Mouse (Mus musculus): ENCODE results near the gene Herc3.
"Not testable (repeated sequence)": the region's sequence is repeated elsewhere in the genome, so short reads cannot be mapped to it uniquely, and the experiment has no call there.

Gene Herc3

DNA sequence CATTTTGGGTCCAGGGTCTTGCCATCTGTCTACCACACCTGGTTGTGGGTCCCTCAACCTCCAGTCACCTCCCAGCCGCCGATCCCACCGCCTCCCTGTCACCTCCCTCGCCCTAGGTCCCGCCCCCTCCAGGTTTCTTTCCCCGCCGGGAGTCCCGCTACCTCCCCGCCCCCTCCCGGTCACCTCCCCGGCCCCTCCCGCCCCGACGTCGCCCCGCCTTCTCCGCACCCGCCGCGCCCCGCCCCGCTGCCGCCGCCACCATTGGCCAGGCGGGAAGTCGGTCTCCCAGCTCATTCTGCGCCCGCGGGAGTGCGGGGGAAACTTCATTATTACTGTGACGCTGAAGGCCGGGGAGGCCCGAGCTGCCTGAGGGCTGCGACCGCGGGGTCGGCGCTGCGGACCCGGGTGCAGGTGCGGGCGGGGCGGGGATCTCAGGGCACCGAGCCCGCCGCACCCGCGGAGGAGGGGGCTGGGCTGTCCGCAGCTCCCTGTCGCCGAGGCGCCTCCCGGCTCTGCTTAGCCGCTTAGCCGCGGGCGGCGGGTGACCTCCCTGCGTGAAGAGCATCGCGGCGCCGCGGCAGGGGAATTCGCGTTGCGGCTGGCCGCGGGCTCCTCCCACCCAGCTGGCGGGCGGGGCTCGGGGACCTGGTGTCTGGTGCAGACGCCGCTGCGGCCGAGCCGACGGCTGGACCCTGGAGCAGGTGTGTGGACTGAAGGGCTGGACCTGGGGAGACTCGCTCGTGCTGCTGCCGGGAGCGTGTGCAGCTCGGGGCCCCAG is at the start of gene Herc3:
Herc3 (plus strand) TSS at position 234 of the 778 bp plus-strand sequence.
- peak; percentile 88 to 93 for DNase-seq

DNA sequence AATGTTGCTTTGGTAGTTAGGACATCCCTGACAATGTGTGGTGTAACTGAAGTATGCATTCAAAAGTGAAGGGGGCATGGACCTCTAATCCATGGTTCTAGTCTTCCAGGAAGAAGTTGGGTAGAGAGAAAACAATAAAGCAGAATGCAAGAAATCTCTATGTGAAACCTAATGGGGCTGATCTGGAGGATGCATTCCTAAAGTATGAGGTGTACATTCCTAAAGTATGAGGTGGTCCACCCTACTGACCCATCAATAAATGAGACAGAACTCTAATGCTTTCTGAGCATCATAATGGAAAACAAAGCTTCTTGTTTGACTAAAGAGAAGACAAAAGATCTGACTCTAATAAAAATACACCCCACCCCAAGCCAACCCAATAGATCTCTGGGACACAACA is 29.9 kb upstream of the Herc3 start:
- DNase-seq = no peak

- DNase-seq = no peak
Observed at GRCm38 (mm10) chr6:58814381-58814780, 16.9 kb upstream of the Herc3 start.

DNA sequence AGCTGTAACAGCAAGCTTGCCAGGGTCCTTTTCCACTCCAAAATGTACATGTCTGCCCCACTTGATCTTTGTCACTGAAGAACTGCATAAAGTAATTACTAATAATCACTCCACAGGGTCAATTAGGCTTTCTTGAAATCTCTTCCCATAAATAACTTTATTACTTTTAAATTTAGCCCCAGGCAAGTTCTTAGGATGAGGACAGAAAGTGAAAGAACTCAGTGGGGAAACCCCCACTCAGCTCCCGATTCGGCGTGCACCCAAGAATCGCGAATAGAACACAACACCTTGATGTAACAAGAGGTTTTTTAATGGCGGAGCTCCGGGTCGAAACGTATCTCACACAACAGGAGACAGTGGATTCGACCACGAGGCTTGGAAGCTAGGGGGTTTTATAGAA is 14.2 kb upstream of the Herc3 start:
- DNase-seq = not testable (repeated sequence)

GRCm38 (mm10) chr6:58825619-58826018 is 5.6 kb upstream of the Herc3 start:
- no peak for DNase-seq

GRCm38 (mm10) chr6:58826089-58826488 is 5.2 kb upstream of the Herc3 start:
- no peak for DNase-seq

DNA sequence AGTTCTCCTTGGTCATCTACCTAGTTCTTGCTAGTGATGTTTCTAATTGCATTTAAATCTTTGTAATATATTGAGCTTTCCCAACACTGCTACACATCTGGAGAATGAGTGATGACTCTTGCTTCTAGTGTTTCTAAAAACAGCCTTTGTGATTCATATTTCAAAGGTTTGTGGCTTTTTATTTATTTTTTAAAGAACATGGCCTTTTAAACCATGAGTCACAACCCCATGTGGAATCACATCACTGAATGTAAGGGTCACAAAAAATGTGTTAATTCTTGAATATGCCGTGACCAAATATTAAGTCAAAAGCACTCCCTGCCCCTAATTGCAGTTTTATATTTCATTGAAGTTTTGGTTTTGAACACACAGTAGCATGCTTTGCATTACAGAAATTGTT is 2.7 kb upstream of the Herc3 start:
- DNase-seq = no peak

GRCm38 (mm10) chr6:58830840-58831231 is 429 bp upstream of the Herc3 start:
- DNase-seq = no peak

DNA sequence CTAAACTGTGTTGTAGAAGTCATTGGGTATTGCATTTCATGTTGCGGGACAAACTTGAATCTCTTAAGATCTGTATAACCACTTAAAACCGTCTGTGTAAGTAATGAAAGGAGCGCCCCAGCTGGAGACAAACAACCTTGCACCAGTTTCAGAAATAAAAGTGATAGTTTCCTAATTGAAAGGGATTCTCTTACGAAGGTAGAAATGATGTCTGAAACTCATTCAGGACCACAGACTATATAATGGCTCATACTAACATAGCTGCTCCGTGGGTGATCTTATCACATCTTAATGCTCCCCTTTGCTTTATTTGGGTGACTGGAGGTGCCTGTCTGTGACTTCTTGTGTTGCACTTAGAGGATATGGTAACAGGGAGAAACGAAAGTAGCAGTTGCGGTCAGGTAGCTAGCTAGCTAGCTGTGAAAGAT is 1.3 kb downstream of the Herc3 start:
- DNase-seq = peak; percentile 16 to 24

GRCm38 (mm10) chr6:58834470-58834869 is 3.2 kb downstream of the Herc3 start:
- no peak for DNase-seq

- no peak for DNase-seq
Observed at GRCm38 (mm10) chr6:58835591-58835990, 4.3 kb downstream of the Herc3 start.

- no peak for DNase-seq
Observed at GRCm38 (mm10) chr6:58836476-58836875, 5.2 kb downstream of the Herc3 start.

DNA sequence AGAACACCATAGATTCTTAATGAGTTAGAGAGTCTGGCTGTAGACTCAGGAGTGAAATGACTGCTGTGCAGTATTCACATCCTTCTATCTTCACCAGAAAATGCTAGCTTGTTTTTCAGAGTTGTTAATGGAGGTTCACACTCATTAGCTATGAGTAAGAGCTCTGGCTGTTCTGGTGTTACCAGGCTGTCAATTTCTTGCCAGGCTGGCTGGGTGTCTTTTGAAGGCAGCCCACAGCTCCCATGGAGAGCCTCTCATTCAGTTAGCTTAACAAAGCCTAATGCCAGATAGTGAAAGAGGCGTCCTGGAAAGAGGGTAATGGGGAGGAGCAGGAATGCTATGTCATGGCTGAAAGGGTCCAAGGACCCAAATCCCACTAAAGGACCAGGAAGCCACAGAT is 6.7 kb downstream of the Herc3 start:
- DNase-seq = no peak

GRCm38 (mm10) chr6:58841208-58841607 is 9.9 kb downstream of the Herc3 start:
- no peak for DNase-seq

DNA sequence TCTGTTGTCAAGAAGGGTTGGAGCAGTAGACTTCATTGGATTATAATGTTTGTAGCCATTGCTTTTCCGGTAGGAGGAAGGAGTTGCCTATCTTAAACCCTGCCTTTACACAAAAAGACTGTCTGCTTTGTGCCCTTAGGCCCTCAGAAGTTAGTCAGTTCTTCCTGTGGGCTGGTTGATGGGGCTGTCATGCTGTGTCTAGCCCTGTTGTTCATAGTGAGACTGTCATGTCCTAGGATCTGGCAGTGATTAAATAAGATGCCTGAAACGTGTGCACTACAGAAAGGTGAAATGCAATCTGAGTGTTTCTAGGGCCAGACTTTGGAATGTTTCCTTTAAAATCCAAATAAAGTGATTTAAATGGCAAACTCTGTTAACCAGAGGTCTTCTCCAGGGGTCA is 10.9 kb downstream of the Herc3 start:
- no peak for DNase-seq

- no peak for DNase-seq
Observed at GRCm38 (mm10) chr6:58843580-58843979, 12.3 kb downstream of the Herc3 start.

GRCm38 (mm10) chr6:58844188-58844822 is 13.0 kb downstream of the Herc3 start:
- DNase-seq = no peak

GRCm38 (mm10) chr6:58846850-58847692 is 15.8 kb downstream of the Herc3 start:
- no peak for DNase-seq

GRCm38 (mm10) chr6:58847836-58848235 is 16.6 kb downstream of the Herc3 start:
- DNase-seq = peak in 1 of 2 experiments; percentile 13

DNA sequence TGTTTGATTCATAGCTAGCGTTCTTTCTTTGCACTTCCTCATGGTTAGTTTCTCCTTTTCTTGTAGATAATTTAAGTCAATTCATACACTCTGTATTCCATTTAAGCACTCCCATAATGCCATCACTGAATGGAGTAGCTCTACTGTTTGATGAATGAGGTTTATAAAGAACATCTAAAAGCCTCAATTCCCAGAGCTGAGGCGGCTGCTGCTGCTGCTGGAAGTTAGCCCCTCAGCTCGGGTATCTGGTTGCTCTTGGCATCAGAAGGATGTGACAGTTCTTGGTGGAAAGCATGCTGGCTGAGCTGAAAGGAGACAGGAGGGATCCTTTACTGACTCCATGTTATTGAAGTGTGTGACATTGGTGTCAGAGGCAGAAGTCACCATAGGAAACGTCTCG is 18.1 kb downstream of the Herc3 start:
- DNase-seq = no peak

GRCm38 (mm10) chr6:58855676-58856367 is 24.6 kb downstream of the Herc3 start:
- no peak for DNase-seq

GRCm38 (mm10) chr6:58856494-58856893 is 25.2 kb downstream of the Herc3 start:
- no peak for DNase-seq

DNA sequence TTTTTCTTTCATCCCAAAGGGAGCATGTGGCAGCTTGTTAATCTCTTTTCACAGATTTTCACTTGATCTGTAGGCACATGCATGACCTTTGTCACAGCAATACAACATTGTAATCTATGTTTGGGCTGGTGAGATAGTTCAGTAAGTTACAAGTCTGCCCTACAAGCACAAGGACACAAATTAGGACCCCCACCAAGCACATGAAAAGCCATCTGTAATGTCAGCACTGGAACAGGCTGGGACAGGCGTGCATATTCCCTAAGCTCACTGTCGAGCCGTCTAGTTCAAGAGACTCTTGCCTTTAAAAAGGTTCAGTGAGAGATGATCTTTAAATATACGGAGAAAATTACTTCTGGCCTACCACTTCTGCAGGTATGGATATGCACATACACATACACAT is 28.3 kb downstream of the Herc3 start:
- DNase-seq = no peak

Measured in kidney, postnatal 4 days (tissue).